Mouse (Mus musculus): ENCODE results near the gene Gabpb1.
A peak's percentile ranks its signal among the peaks of the same experiment; 100 is the strongest.

Gene Gabpb1

DNA sequence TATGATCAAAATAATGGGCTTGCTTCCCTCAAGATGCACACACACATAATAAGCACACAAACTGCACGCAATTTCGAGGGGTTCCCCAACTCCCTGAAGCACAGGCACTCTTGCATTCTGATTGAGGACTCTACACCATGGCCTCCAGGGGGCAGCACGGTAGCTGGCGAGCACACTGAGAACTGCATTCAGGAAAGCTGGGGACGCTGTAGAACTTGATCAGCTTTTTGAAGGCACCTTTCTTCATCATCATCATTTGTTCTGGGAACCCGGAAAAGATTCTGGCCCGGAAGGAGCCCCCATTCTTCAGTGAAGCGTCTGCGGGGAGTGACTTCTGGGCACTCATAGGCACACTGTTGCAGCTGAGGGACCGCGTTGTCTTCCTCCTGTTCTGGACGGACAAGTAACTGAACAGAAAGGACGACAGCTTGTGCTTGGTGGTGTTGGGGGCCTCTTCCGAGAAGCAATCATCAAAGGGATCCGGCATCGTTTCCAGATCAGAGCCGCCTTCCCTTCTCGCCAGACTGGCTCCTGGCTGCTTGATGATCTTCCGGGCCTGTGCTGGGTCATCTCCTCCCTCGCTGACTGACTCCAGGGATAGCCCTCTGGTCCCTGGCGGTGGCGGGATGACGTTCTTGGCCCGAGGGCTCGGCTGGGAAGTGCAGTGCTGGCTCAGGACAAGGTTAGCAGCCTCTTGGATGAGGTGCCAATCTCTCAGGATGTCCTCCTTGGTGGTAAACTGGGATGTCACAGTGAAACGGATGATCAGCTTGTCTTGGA, 82.1 kb downstream of the Gabpb1 start:
- DNase-seq (ENCODE audit: low read depth, low spot score), result peak; percentile 32

DNA sequence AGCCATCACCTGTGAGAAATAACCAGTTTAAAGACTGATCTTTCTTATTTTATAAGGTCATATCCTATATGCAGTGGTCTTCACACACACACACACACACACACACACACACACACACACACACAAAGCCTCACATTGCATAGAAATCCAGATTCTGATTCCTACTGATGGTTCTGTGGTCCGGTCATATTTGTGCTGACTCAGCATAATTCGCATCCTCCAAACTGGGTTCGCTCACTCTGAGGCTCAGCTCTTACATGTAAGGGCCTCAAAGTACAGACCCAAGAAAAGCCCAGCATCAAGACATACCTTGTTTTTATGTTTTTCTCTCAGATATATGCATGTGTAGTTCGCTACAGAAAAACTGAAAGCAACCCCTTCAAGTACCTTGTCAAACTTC, 84.8 kb downstream of the Gabpb1 start:
- no peak for DNase-seq (ENCODE audit: low read depth, low spot score)

DNA sequence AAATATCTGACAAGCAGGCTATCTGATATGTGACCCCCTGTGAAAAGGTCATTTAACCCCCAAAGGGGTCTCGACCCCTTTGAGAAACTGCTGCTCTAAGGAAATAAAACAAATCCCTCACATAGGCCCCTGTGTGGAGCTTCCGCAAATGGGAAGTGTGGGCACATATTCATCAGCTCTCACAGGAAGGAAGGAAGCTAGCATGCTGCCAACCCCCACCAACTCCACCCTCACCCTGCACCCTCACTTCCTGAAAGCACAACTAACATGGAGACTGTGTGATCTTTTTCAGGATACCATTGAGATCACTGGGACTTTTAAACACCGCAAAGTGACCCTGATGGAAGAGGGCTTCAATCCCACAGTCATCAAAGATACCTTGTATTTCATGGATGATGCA, 88.7 kb downstream of the Gabpb1 start:
- DNase-seq (ENCODE audit: low read depth, low spot score), result no peak

DNA sequence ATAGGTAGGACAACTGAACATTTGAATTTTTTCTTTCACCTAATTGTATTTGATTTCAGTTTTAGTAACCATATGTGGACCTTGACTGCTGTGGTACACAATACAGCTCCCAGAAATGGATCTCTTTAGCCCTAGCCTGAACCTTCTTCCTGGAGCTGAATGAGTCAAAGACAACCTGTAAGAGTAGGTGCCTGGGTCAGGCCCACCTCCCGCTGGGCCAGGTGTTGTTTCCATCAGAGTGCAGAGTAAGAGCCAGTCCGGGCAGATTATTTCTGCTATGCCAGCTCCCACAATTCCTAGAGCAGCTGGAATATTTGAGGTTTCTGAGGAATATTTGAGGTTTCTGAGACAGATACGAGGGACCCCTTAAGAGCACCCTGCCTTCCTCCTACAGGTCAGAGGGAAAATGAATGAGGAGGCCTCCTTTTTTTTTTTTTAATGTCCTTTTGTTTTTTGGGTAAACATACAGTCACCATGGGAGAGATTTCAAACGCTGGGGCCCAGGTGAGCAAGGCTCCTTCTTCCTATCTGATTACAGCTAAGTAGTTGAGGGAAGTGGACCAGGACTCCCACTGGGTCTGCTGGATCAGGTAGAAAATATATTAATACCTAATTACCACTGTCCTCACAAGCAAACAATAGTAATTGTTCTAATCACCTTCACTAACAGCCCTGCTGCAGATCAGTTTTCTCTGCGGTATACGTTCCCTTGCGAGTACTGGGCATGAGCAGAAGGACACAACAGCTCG, 91.3 kb downstream of the Gabpb1 start:
- DNase-seq (ENCODE audit: low read depth, low spot score), result no peak

DNA sequence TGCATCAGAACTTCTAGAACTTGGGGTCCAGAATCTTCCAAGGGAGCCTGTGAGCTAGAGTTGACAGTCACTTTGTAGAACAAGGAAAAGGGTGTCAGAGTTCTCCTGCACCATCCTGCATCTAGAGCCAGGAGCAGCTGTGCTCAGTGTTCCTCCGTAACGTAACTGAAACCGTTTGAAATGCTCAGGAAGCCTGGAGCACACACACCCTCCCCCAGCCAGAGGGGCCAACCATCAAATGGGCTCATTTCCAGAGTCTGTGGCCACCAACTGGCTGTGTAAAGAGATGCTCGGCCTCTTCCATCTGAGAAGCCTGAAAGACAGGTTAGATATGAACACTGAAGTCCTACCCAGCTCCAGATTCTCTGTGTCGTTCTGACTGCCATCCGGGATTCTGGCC, 92.2 kb downstream of the Gabpb1 start:
- no peak for DNase-seq (ENCODE audit: low read depth, low spot score)

DNA sequence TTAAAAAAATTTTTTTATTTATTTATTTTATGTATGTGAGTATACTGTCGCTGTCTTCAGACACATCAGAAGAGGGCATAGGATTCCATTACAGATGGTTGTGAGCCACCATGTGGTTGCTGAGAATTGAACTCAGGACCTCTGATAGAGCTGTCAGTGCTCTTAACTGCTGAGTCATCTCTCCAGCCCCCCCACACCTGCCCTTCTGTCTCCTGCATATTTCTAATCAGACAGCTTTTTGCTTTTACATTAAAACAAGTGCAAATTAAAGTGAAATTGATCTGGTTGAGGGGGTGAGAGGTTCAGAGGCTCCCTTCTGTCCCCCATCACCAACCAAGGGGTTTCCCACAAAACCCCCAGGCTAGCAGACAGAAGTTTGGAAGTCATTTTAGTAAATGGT, 96.9 kb downstream of the Gabpb1 start:
- no peak for DNase-seq (ENCODE audit: low read depth, low spot score)
